Mouse (Mus musculus): ENCODE results near the gene Chil1.

The Chil1 gene

GRCm38 (mm10) chr1:134232778-134233531 lies 51.0 kb downstream of the Chil1 start:
- DNase-seq, result no peak

GRCm38 (mm10) chr1:134233681-134234454 lies 51.9 kb downstream of the Chil1 start:
- DNase-seq, result no peak

- no peak for DNase-seq
Observed at GRCm38 (mm10) chr1:134234455-134235390, 52.7 kb downstream of the Chil1 start.

- no peak for DNase-seq
Observed at GRCm38 (mm10) chr1:134235391-134235921, 53.5 kb downstream of the Chil1 start, which contains the start of gene Adora1. Gene Adora1 (minus strand): TSS chr1:134235431.

- DNase-seq, result no peak
Observed at GRCm38 (mm10) chr1:134236142-134236541, 54.2 kb downstream of the Chil1 start.

GRCm38 (mm10) chr1:134237438-134237837 lies 55.5 kb downstream of the Chil1 start:
- DNase-seq, result no peak

Measured in thymus, postnatal 25 days (tissue).